Mouse (Mus musculus) monocyte, adult 2 months (primary cell): Measurements from ENCODE around the gene Bcl11a.

Experiments
- DNase-seq, 2 experiments: peaks; one replicate each; pipeline ENCODE4 v3.0.0; 2022; ENCODE audit warnings: low spot score in 2 of 2, low read depth in 1 of 2

The Bcl11a gene

GRCm38 (mm10) chr11:24079392-24080391 is 1.8 kb downstream of the Bcl11a start:
- no peak for DNase-seq

- no peak for DNase-seq
Observed at GRCm38 (mm10) chr11:24080541-24080940, 2.7 kb downstream of the Bcl11a start.

- DNase-seq, result peak in 1 of 2 experiments; percentile 35
Observed at GRCm38 (mm10) chr11:24081016-24081686, 3.3 kb downstream of the Bcl11a start.

GRCm38 (mm10) chr11:24081687-24082384 is 4.0 kb downstream of the Bcl11a start:
- DNase-seq, result no peak

- DNase-seq, result no peak
Observed at GRCm38 (mm10) chr11:24082385-24083075, 4.7 kb downstream of the Bcl11a start.

- DNase-seq, result no peak
Observed at GRCm38 (mm10) chr11:24083076-24083405, 5.2 kb downstream of the Bcl11a start.

GRCm38 (mm10) chr11:24083423-24083822 is 5.6 kb downstream of the Bcl11a start:
- DNase-seq, result no peak

GRCm38 (mm10) chr11:24084077-24084476 is 6.2 kb downstream of the Bcl11a start:
- no peak for DNase-seq

GRCm38 (mm10) chr11:24084590-24084989 is 6.7 kb downstream of the Bcl11a start:
- no peak for DNase-seq

- DNase-seq, result no peak
Observed at GRCm38 (mm10) chr11:24085986-24086385, 8.1 kb downstream of the Bcl11a start.

GRCm38 (mm10) chr11:24087069-24087468 is 9.2 kb downstream of the Bcl11a start:
- peak in 1 of 2 experiments; percentile 30 for DNase-seq

- no peak for DNase-seq
Observed at GRCm38 (mm10) chr11:24090443-24090842, 12.6 kb downstream of the Bcl11a start.

GRCm38 (mm10) chr11:24091393-24092080 is 13.7 kb downstream of the Bcl11a start:
- no peak for DNase-seq

GRCm38 (mm10) chr11:24092618-24093017 is 14.8 kb downstream of the Bcl11a start:
- no peak for DNase-seq

GRCm38 (mm10) chr11:24094086-24094487 is 16.2 kb downstream of the Bcl11a start:
- DNase-seq, result no peak

- DNase-seq, result no peak
Observed at GRCm38 (mm10) chr11:24095236-24095635, 17.4 kb downstream of the Bcl11a start.

- no peak for DNase-seq
Observed at GRCm38 (mm10) chr11:24095656-24096353, 17.9 kb downstream of the Bcl11a start.

- no peak for DNase-seq
Observed at GRCm38 (mm10) chr11:24096483-24096882, 18.6 kb downstream of the Bcl11a start.

GRCm38 (mm10) chr11:24097026-24097425 is 19.2 kb downstream of the Bcl11a start:
- DNase-seq, result no peak

GRCm38 (mm10) chr11:24098069-24098468 is 20.2 kb downstream of the Bcl11a start:
- DNase-seq, result no peak
